ENCODE assay signal across 17 mouse cellular contexts in the genomic region with DNA sequence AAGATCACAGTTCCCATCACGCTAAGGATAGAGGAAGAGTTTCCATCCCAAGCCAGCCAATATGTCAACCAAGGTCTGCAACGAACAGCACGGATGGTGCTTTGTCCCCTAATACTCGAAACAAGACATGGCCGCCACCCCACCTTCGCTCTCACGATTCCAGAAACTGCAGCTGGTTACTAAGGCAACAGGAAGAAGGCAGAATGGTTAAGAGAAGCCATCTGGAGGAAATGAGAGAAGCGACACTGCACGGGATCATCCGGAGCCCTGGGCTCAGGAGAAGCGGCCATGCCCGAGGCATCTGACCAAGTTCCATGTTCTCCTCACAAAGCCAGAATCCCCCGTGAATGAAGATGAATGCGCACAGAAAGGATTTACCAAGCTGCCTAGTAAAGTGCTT.
DNase-seq lines count a peak whose midpoint lies in the region; ATAC-seq lines count a peak whose summit lies in the region.
"Had no signal": no experiment of that assay in that cellular context is flagged by ENCODE, and none has a peak within 500 bp of the region (broad histone marks: within the 10 kb centered on the region; RNA-seq: fewer than 3 reads in every experiment).

No protein-coding gene starts in this region.

- H3K36me3 ChIP-seq in forebrain, embryonic 15.5 days, result peaks cover 15% of the 10 kb centered on the region; the same call in 1 of the 2 replicates
- H3K36me3 ChIP-seq in forebrain, embryonic 13.5 days (ENCODE audit: poor library complexity, severe bottlenecking), result peaks cover 25% of the 10 kb centered on the region; the same call in 1 of the 2 replicates
- H3K36me3 ChIP-seq in embryonic facial prominence, embryonic 11.5 days (replicated peaks; ENCODE audit: control insufficient read depth, insufficient read depth, low read depth, low read length), result no peaks in the 10 kb centered on the region

- ATAC-seq in forebrain, embryonic 15.5 days (replicated peaks), result no peak
- ATAC-seq in forebrain, embryonic 13.5 days, result no peak
- no peak for ATAC-seq in embryonic facial prominence, embryonic 11.5 days (replicated peaks; ENCODE audit: insufficient number of reproducible peaks, low FRiP score, low TSS enrichment, low read depth)
- ATAC-seq: intestine, postnatal 0 days; liver, embryonic 12.5 days had no signal

- DNase-seq in layer of hippocampus, adult 9-11 months, result peak; percentile 40
- DNase-seq in layer of hippocampus, postnatal 10 days (ENCODE audit: low spot score in 2 of 2), result no peak
- DNase-seq in R1 (ENCODE audit: low read depth, low spot score), result peak; percentile 85
- DNase-seq in embryonic facial prominence, embryonic 11.5 days (ENCODE audit: low spot score), result peak; percentile 41
- DNase-seq in heart, adult 18-20 months, result no peak
- no peak for DNase-seq in left cerebral cortex, adult 18-20 months (ENCODE audit: low spot score in 2 of 2)
- DNase-seq: adrenal gland, adult 2 months; cerebellum, adult 9-11 months; gastrocnemius, postnatal 36 days; kidney, postnatal 14 days; thymus, adult 2 months had no signal

- no peaks in the 10 kb centered on the region for H3K27me3 ChIP-seq in forebrain, embryonic 15.5 days
- no peaks in the 10 kb centered on the region for H3K27me3 ChIP-seq in forebrain, embryonic 13.5 days
- H3K27me3 ChIP-seq in embryonic facial prominence, embryonic 11.5 days (ENCODE audit: control insufficient read depth, insufficient read depth, low read length), result no peaks in the 10 kb centered on the region
- H3K27me3 ChIP-seq: heart, embryonic 13.5 days; liver, embryonic 12.5 days had no signal

- 0 out of 2 replicates have a peak overlapping the region, but pooled peaks have one; percentile 37 for H3K27ac ChIP-seq in forebrain, embryonic 15.5 days (replicated peaks)
- no peak overlapping the region for H3K27ac ChIP-seq in forebrain, embryonic 13.5 days
- H3K27ac ChIP-seq in embryonic facial prominence, embryonic 11.5 days (replicated peaks; ENCODE audit: low read depth, low read length), result no peak overlapping the region
- H3K27ac ChIP-seq: heart, embryonic 13.5 days; limb, embryonic 10.5 days; liver, embryonic 12.5 days had no signal

- 0 out of 2 replicates have a peak, but pooled peaks cover 4% of the 10 kb centered on the region for H3K4me1 ChIP-seq in forebrain, embryonic 15.5 days
- peaks cover 7% of the 10 kb centered on the region; the same call in 1 of the 2 replicates for H3K4me1 ChIP-seq in forebrain, embryonic 13.5 days
- no peaks in the 10 kb centered on the region for H3K4me1 ChIP-seq in embryonic facial prominence, embryonic 11.5 days (ENCODE audit: control insufficient read depth, insufficient read depth, low read length)
- H3K4me1 ChIP-seq: heart, embryonic 13.5 days; limb, embryonic 10.5 days; liver, embryonic 12.5 days had no signal

- WGBS in forebrain, embryonic 15.5 days, result 80% methylated on average over 14 of the region's 14 CpGs
- 85% methylated on average over 14 of the region's 14 CpGs for WGBS in forebrain, embryonic 13.5 days
- 69% methylated on average over 14 of the region's 14 CpGs for WGBS in embryonic facial prominence, embryonic 11.5 days

- H3K4me2 ChIP-seq in forebrain, embryonic 15.5 days (replicated peaks), result no peak overlapping the region
- no peak overlapping the region for H3K4me2 ChIP-seq in forebrain, embryonic 13.5 days
- H3K4me2 ChIP-seq in embryonic facial prominence, embryonic 11.5 days (ENCODE audit: low read depth, low read length), result no peak overlapping the region
- H3K4me2 ChIP-seq: heart, embryonic 13.5 days; liver, embryonic 12.5 days had no signal

- H3K4me3 ChIP-seq in forebrain, embryonic 15.5 days, result no peak overlapping the region
- H3K4me3 ChIP-seq in forebrain, embryonic 13.5 days, result no peak overlapping the region
- no peak overlapping the region for H3K4me3 ChIP-seq in embryonic facial prominence, embryonic 11.5 days (ENCODE audit: low read depth, low read length)
- H3K4me3 ChIP-seq: heart, embryonic 13.5 days; limb, embryonic 10.5 days; liver, embryonic 12.5 days had no signal

- no peaks in the 10 kb centered on the region for H3K9me3 ChIP-seq in forebrain, embryonic 15.5 days
- H3K9me3 ChIP-seq in forebrain, embryonic 13.5 days (replicated peaks), result no peaks in the 10 kb centered on the region
- no peaks in the 10 kb centered on the region for H3K9me3 ChIP-seq in embryonic facial prominence, embryonic 11.5 days (replicated peaks; ENCODE audit: control insufficient read depth, low read length)
- H3K9me3 ChIP-seq: heart, embryonic 13.5 days; limb, embryonic 10.5 days; liver, embryonic 12.5 days had no signal

- no peak overlapping the region for H3K9ac ChIP-seq in forebrain, embryonic 15.5 days (replicated peaks)
- H3K9ac ChIP-seq in forebrain, embryonic 13.5 days, result no peak overlapping the region
- H3K9ac ChIP-seq in embryonic facial prominence, embryonic 11.5 days (replicated peaks; ENCODE audit: low read length), result no peak overlapping the region
- H3K9ac ChIP-seq: heart, embryonic 13.5 days; liver, embryonic 12.5 days had no signal

Comparison
In these comparisons a context has a peak if more than half of its experiments do, and no peak if none do; other contexts are left out.
1. DNase-seq: peak in layer of hippocampus, adult 9-11 months (single experiment), R1 (single experiment) and embryonic facial prominence, embryonic 11.5 days (single experiment); none in layer of hippocampus, postnatal 10 days (0 of 2), heart, adult 18-20 months (0 of 2) and left cerebral cortex, adult 18-20 months (0 of 2).